Mouse (Mus musculus) heart, embryonic 13.5 days (tissue): Measurements from ENCODE around the gene Utp11. TPM values are rescaled to one million over a fixed set of nuclear protein-coding genes. Genes with fewer than 3 reads are reported as not detected.
A peak's percentile ranks its signal among the peaks of the same experiment; 100 is the strongest.

ENCODE experiments used
- ATAC-seq: fragments of 200-750 bp; cut with Nextera tagmentation; 2 replicates; pipeline ENCODE4 v1.8.0; 2017; ENCODE audit warnings: moderate TSS enrichment; ENCODE audit not compliant: insufficient number of reproducible peaks, low FRiP score, low TSS enrichment; ENCODE audit errors: extremely low read depth
- H3K27ac ChIP-seq: fragments of 300-500 bp; sonication (generic); replicated peaks from 2 replicates; pipeline ENCODE4 v1.5.1; 2015; ENCODE audit warnings: moderate library complexity, mild to moderate bottlenecking, inconsistent platforms
- H3K27me3 ChIP-seq: fragments of 300-500 bp; sonication (generic); replicated peaks from 2 replicates; pipeline ENCODE4 v1.6.1; 2015; ENCODE audit warnings: mild to moderate bottlenecking, inconsistent platforms
- H3K36me3 ChIP-seq: fragments of 300-500 bp; sonication (generic); 2 replicates; pipeline ENCODE4 v1.6.1; 2015; ENCODE audit warnings: mild to moderate bottlenecking, inconsistent platforms
- H3K4me1 ChIP-seq: fragments of 300-500 bp; sonication (generic); 2 replicates; pipeline ENCODE4 v1.6.1; 2015; ENCODE audit warnings: inconsistent platforms
- H3K4me2 ChIP-seq: fragments of 300-500 bp; sonication (generic); 2 replicates; pipeline ENCODE4 v1.6.1; 2015; ENCODE audit warnings: inconsistent platforms, mild to moderate bottlenecking, moderate library complexity
- H3K4me3 ChIP-seq: fragments of 300-500 bp; sonication (generic); 2 replicates; pipeline ENCODE4 v1.5.1; 2015; ENCODE audit warnings: moderate library complexity, mild to moderate bottlenecking, inconsistent platforms
- H3K9ac ChIP-seq: fragments of 300-500 bp; sonication (generic); 2 replicates; pipeline ENCODE4 v1.6.1; 2015; ENCODE audit warnings: inconsistent platforms, mild to moderate bottlenecking, moderate library complexity
- H3K9me3 ChIP-seq: fragments of 300-500 bp; sonication (generic); 2 replicates; pipeline ENCODE4 v1.6.1; 2016; ENCODE audit warnings: inconsistent platforms
- WGBS: fragments of 180-500 bp; shearing (Covaris S2); methylation state at CpG from one replicate; pipeline ENCODE4 v1.1.7; 2015; ENCODE audit warnings: mixed read lengths; 5-methylcytosine and 5-hydroxymethylcytosine counted together
- polyA plus RNA-seq: library from polyadenylated mRNA; unstranded; fragments of >200 nt; fragmentation: Nextera tagmentation; extraction: Ambion mirVana; gene quantifications from 2 replicates; pipeline ENCODE4 v1.2.1, GENCODE M21; 2015

Gene Utp11
- polyA plus RNA-seq, 1 experiment from 2014 or later = 48.9 TPM

DNA sequence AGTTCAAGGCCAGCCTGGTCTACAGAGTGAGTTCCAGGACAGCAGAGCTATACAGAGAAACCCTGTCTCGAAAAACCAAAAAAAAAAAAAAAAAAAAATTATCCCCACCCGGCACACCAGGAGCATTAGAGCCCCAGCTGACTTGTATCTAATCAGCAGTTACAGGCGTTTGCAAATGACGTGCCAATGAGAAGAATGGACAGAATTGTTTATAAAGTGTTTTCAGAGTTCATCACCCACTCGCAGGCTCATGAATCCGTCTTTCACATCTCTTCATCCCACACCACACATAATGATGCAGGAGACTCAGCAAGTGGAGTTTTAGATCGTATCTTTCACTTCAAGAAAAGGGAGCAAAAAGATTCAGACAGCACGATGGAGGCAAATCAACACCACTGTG, 7.9 kb downstream of the Utp11 start:
- H3K27me3 ChIP-seq = no peaks in the 10 kb centered on the region
- H3K36me3 ChIP-seq = peaks cover 85% of the 10 kb centered on the region
- peak overlapping the region; percentile 73; the same call in 1 of the 2 replicates for H3K27ac ChIP-seq
- ATAC-seq = no peak
- no peak overlapping the region for H3K4me3 ChIP-seq
- peaks cover 14% of the 10 kb centered on the region for H3K4me1 ChIP-seq
- no peaks in the 10 kb centered on the region for H3K9me3 ChIP-seq
- WGBS = 56% methylated on average over 8 of the region's 8 CpGs
- no peak overlapping the region for H3K4me2 ChIP-seq
- no peak overlapping the region for H3K9ac ChIP-seq

GRCm38 (mm10) chr4:124685004-124685403, 8.4 kb downstream of the Utp11 start:
- peaks cover 89% of the 10 kb centered on the region for H3K36me3 ChIP-seq
- no peak overlapping the region for H3K4me3 ChIP-seq
- no peaks in the 10 kb centered on the region for H3K9me3 ChIP-seq
- no peaks in the 10 kb centered on the region for H3K27me3 ChIP-seq
- H3K4me1 ChIP-seq = peaks cover 14% of the 10 kb centered on the region
- no peak; the same call in 1 of the 2 replicates for ATAC-seq
- WGBS = 66% methylated on average over 4 of the region's 4 CpGs
- H3K9ac ChIP-seq = no peak overlapping the region
- no peak overlapping the region for H3K27ac ChIP-seq
- no peak overlapping the region for H3K4me2 ChIP-seq

DNA sequence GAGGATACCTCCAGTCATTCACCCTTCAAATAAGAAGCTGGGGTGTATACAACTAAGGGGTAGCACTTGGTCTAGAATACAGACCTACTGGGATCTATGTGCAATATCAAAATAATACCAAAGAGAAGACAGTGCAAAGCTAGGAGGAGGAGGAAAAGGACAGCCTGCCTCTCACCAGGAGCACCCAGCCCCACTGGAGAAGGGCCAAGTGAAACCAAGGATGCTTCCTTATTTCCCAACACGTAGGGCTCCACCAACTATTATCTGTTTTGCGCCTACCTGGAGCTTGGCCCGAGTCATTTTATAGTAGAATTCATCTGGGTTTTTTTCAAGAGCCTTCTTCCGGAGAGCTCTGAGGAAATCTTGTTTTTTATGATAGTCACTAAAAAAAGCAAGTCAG, 9.9 kb downstream of the Utp11 start:
- peaks cover 26% of the 10 kb centered on the region for H3K4me1 ChIP-seq
- H3K4me3 ChIP-seq = no peak overlapping the region
- no peaks in the 10 kb centered on the region for H3K9me3 ChIP-seq
- H3K36me3 ChIP-seq = peaks cover 91% of the 10 kb centered on the region
- ATAC-seq = no peak
- H3K4me2 ChIP-seq = no peak overlapping the region
- H3K27ac ChIP-seq = no peak overlapping the region
- no peak overlapping the region for H3K9ac ChIP-seq
- no peaks in the 10 kb centered on the region for H3K27me3 ChIP-seq
- 81% methylated on average over 4 of the region's 4 CpGs for WGBS

GRCm38 (mm10) chr4:124682270-124682669, 11.1 kb downstream of the Utp11 start:
- peaks cover 92% of the 10 kb centered on the region for H3K36me3 ChIP-seq
- H3K9ac ChIP-seq = no peak overlapping the region
- WGBS = 63% methylated on average over 7 of the region's 7 CpGs
- H3K27me3 ChIP-seq = no peaks in the 10 kb centered on the region
- H3K4me1 ChIP-seq = peaks cover 26% of the 10 kb centered on the region
- ATAC-seq = no peak
- no peaks in the 10 kb centered on the region for H3K9me3 ChIP-seq
- no peak overlapping the region for H3K27ac ChIP-seq
- no peak overlapping the region for H3K4me2 ChIP-seq
- no peak overlapping the region for H3K4me3 ChIP-seq

- H3K36me3 ChIP-seq = peaks cover 47% of the 10 kb centered on the region
- H3K4me2 ChIP-seq = no peak overlapping the region
- H3K4me1 ChIP-seq = peaks cover 32% of the 10 kb centered on the region
- H3K4me3 ChIP-seq = no peak overlapping the region
- H3K27ac ChIP-seq = no peak overlapping the region
- no peaks in the 10 kb centered on the region for H3K9me3 ChIP-seq
- H3K9ac ChIP-seq = no peak overlapping the region
- H3K27me3 ChIP-seq = peaks cover 38% of the 10 kb centered on the region
- ATAC-seq = no peak
- WGBS = 83% methylated on average over 6 of the region's 6 CpGs
These were observed 17.4 kb downstream of the Utp11 start for GRCm38 (mm10) chr4:124675958-124676357.

DNA sequence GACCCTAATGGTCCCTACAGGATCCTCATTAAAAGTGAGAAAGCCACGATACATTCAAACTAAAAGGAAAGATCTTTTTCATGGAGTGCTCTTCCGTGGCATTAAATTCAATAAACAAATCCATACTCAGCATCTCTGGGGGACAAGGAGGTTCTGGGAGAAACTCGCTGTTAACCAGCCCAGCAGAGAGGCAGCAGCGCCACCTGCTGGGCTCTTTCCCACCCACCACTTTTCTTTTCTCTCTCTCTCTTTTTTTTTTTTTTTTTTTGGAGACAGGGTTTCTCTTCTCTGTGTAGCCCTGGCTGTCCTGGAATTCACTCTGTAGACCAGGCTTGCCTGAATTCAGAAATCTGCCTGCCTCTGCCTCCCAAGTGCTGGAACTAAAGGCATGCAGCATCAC, 18.4 kb downstream of the Utp11 start:
- Histone ChIP-seq H3K27ac (no peak overlapping the region), H3K4me3 (no peak overlapping the region), H3K4me2 (no peak overlapping the region), H3K9me3 (no peaks in the 10 kb centered on the region), H3K27me3 (peaks cover 47% of the 10 kb centered on the region), H3K4me1 (peaks cover 32% of the 10 kb centered on the region), H3K9ac (no peak overlapping the region), H3K36me3 (peaks cover 38% of the 10 kb centered on the region)
- no peak for ATAC-seq
- WGBS = 6% methylated on average over 4 of the region's 4 CpGs

- WGBS = 73% methylated on average over 17 of the region's 17 CpGs
- Histone ChIP-seq H3K36me3 (peaks cover 33% of the 10 kb centered on the region), H3K4me1 (peaks cover 27% of the 10 kb centered on the region), H3K9ac (no peak overlapping the region), H3K4me3 (no peak overlapping the region), H3K4me2 (no peak overlapping the region), H3K9me3 (no peaks in the 10 kb centered on the region), H3K27me3 (peaks cover 48% of the 10 kb centered on the region), H3K27ac (no peak overlapping the region)
- ATAC-seq = no peak
These were observed 18.9 kb downstream of the Utp11 start for GRCm38 (mm10) chr4:124674334-124675032.

DNA sequence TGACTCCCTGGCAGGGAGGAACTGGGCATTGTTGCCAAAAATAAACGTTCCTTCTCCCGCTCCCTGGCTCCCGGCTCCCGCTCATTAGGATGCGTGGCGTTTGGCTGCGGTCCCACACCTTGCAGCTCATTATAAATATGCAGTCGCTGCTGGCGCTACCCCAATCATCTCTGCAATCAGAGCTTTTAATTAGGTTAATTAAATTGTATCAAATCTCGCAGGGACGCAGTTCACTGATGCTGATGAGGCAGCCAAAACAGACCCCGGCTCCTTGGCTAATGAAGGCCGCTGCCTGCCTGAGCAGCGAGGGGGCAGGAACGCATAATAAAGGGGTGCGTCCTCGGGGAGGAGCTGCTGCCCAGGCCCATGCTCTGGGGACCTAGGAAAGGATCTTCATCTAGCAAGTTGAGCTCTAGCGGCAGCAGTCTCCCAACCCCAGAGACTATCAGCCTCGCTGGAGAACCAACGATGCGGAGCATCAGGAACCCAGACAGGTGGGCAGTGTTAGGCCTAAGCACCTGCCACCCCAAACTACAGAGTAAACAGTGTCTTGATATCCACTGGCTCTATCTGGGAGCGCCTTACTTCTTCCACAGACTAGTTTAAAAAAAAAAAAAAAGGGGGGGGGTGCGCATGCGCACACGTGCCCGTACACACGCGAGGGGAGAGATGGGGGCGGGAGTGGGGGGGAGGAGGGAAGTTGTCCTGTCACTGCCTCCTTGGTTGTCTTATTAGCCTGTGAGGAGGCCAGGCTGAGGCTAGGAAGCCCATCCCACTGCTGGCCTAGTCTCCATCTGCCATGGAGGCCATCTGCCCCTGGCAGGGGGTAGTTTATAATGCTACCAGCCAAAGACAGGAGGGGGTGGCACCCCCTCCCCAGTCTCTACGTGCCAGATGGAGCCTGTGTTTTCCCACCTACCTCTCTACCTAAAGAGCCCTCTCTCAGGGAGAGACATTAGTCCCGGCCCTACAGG, 20.8 kb downstream of the Utp11 start:
- no peaks in the 10 kb centered on the region for H3K9me3 ChIP-seq
- ATAC-seq = no peak
- peaks cover 20% of the 10 kb centered on the region for H3K4me1 ChIP-seq
- H3K4me2 ChIP-seq = peak overlapping the region; percentile 71
- no peak overlapping the region for H3K27ac ChIP-seq
- H3K27me3 ChIP-seq = peaks cover 66% of the 10 kb centered on the region
- 5% methylated on average over 29 of the region's 31 CpGs for WGBS
- H3K4me3 ChIP-seq = peak overlapping the region; percentile 40
- peak overlapping the region; percentile 67 for H3K9ac ChIP-seq
- peaks cover 15% of the 10 kb centered on the region for H3K36me3 ChIP-seq

- Histone ChIP-seq H3K9ac (peak overlapping the region; percentile 67; the same call in 1 of the 2 replicates), H3K27ac (no peak overlapping the region), H3K9me3 (no peaks in the 10 kb centered on the region), H3K36me3 (peaks cover 5% of the 10 kb centered on the region; the same call in 1 of the 2 replicates), H3K4me1 (peaks cover 20% of the 10 kb centered on the region), H3K4me2 (peak overlapping the region; percentile 71; the same call in 1 of the 2 replicates), H3K4me3 (no peak overlapping the region), H3K27me3 (peaks cover 77% of the 10 kb centered on the region)
- ATAC-seq = no peak
- WGBS = 19% methylated on average over 7 of the region's 7 CpGs
These were observed 21.8 kb downstream of the Utp11 start for GRCm38 (mm10) chr4:124671583-124671982.

DNA sequence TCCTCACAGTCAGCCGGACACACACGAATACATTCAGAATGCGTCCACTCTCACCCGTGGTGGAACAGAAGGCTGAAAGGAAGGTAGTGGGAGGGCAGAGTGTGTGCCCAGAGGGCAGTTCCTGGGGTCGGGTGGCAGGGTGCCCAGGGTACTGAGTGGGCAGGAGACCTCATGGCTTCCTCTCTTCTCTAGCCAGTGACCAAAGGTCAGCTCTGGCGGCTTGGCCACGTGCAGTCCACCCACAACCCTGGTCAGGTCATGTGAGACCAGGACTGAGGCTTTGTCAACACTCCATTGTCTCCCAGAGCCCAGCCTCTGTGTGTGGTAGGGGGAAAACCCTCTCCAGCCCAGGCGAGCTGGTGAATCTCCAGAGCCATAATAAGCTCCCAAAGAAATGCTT, 23.2 kb downstream of the Utp11 start:
- no peak for ATAC-seq
- Histone ChIP-seq H3K4me1 (peaks cover 20% of the 10 kb centered on the region), H3K9me3 (no peaks in the 10 kb centered on the region), H3K4me2 (no peak overlapping the region), H3K9ac (no peak overlapping the region), H3K27ac (no peak overlapping the region), H3K27me3 (peaks cover 90% of the 10 kb centered on the region), H3K4me3 (no peak overlapping the region), H3K36me3 (no peaks in the 10 kb centered on the region)
- 69% methylated on average over 8 of the region's 8 CpGs for WGBS

GRCm38 (mm10) chr4:124668078-124668477, 25.3 kb downstream of the Utp11 start:
- ATAC-seq = no peak
- Histone ChIP-seq H3K36me3 (no peaks in the 10 kb centered on the region), H3K9ac (no peak overlapping the region), H3K27me3 (peaks cover 95% of the 10 kb centered on the region), H3K9me3 (no peaks in the 10 kb centered on the region), H3K4me3 (no peak overlapping the region), H3K4me1 (peaks cover 19% of the 10 kb centered on the region), H3K27ac (no peak overlapping the region), H3K4me2 (no peak overlapping the region)
- 18% methylated on average over 8 of the region's 8 CpGs for WGBS
